Mouse (Mus musculus) thymus, adult 2 months (tissue): ENCODE results near the gene Cnot3.
"Not testable (repeated sequence)": the region's sequence is repeated elsewhere in the genome, so short reads cannot be mapped to it uniquely, and the experiment has no call there.

ENCODE experiments used
- CTCF ChIP-seq: fragments of 200-500 bp; IDR thresholded peaks from 2 replicates; pipeline ENCODE4 v1.5.1; 2012; ENCODE audit warnings: mild to moderate bottlenecking, control low read depth, low read length, moderate library complexity, borderline replicate concordance; ENCODE audit not compliant: control insufficient read depth, poor library complexity, insufficient read depth; ENCODE audit errors: extremely low read depth
- POLR2A ChIP-seq: fragments of 200-500 bp; IDR thresholded peaks from 2 replicates; pipeline ENCODE4 v1.6.1; 2012; ENCODE audit warnings: mild to moderate bottlenecking, low read length, control low read depth, moderate library complexity; ENCODE audit not compliant: control insufficient read depth, poor library complexity, insufficient read depth; ENCODE audit errors: extremely low read depth

- not testable (repeated sequence) for TF ChIP-seq POLR2A, CTCF
These were observed 47.3 kb upstream of the Cnot3 start for GRCm38 (mm10) chr7:3597755-3598154.
